Comparison of ENCODE assay signal across 9 mouse cellular contexts in genomic region chr15:95828647-95829254, GRCm38 (mm10). TPM values are rescaled to one million over a fixed set of nuclear protein-coding genes. Genes with fewer than 3 reads are reported as not detected.
A peak's percentile ranks its signal among the peaks of the same experiment; 100 is the strongest.
DNase-seq lines count a peak whose midpoint lies in the region; ATAC-seq and TF ChIP-seq lines count a peak whose summit lies in the region.
"Had no signal": no experiment of that assay in that cellular context is flagged by ENCODE, and none has a peak within 500 bp of the region (broad histone marks: within the 10 kb centered on the region; RNA-seq: fewer than 3 reads in every experiment).

No protein-coding gene starts in this region.

- 30% methylated on average over 10 of the region's 10 CpGs for WGBS in forebrain, postnatal 0 days
- 56% methylated on average over 10 of the region's 10 CpGs for WGBS in midbrain, postnatal 0 days

- H3K4me2 ChIP-seq in forebrain, postnatal 0 days (ENCODE audit: low read depth): 0 out of 2 replicates have a peak overlapping the region, but pooled peaks have one; percentile 0
- no peak overlapping the region for H3K4me2 ChIP-seq in midbrain, postnatal 0 days (ENCODE audit: low read depth, low read length, poor library complexity, severe bottlenecking)

- H3K9ac ChIP-seq in forebrain, postnatal 0 days: no peak overlapping the region
- no peak overlapping the region for H3K9ac ChIP-seq in midbrain, postnatal 0 days (replicated peaks; ENCODE audit: low read length, poor library complexity, severe bottlenecking)

- H3K4me1 ChIP-seq in forebrain, postnatal 0 days (ENCODE audit: insufficient read depth): peaks cover 15% of the 10 kb centered on the region; the same call in 1 of the 2 replicates
- H3K4me1 ChIP-seq in midbrain, postnatal 0 days (ENCODE audit: insufficient read depth, low read length): peaks cover 17% of the 10 kb centered on the region

- no peaks in the 10 kb centered on the region for H3K27me3 ChIP-seq in forebrain, postnatal 0 days (ENCODE audit: insufficient read depth, low read length)
- no peaks in the 10 kb centered on the region for H3K27me3 ChIP-seq in midbrain, postnatal 0 days (ENCODE audit: insufficient read depth, low read length)

- H3K27ac ChIP-seq in forebrain, postnatal 0 days (ENCODE audit: low read depth, low read length): no peak overlapping the region
- H3K27ac ChIP-seq in midbrain, postnatal 0 days (ENCODE audit: low read depth, low read length): peak overlapping the region; percentile 59

- DNase-seq in kidney, adult 18-20 months: peak; percentile 49
- no peak for DNase-seq in kidney, adult 9 months
- DNase-seq in forebrain, postnatal 0 days: peak; percentile 18
- peak; percentile 66 for DNase-seq in kidney, postnatal 14 days
- DNase-seq in midbrain, postnatal 0 days (ENCODE audit: low spot score): peak; percentile 40
- DNase-seq in frontal cortex, postnatal 25 days (ENCODE audit: low spot score in 2 of 2): no peak
- no peak for DNase-seq in cerebellum, adult 8-10 months
- no peak for DNase-seq in right cerebral cortex, adult 2 months (ENCODE audit: low spot score in 2 of 2)

- H3K9me3 ChIP-seq in forebrain, postnatal 0 days (ENCODE audit: low read length): no peaks in the 10 kb centered on the region
- H3K9me3 ChIP-seq in midbrain, postnatal 0 days (ENCODE audit: low read length): no peaks in the 10 kb centered on the region

- no peak for TF ChIP-seq CTCF in forebrain, postnatal 0 days (IDR thresholded peaks at IDR 0.05; ENCODE audit: low read depth)
- TF ChIP-seq CTCF in midbrain, postnatal 0 days (IDR thresholded peaks at IDR 0.05): no peak

- H3K36me3 ChIP-seq in forebrain, postnatal 0 days (ENCODE audit: insufficient read depth): no peaks in the 10 kb centered on the region; the same call in 1 of the 2 replicates
- no peaks in the 10 kb centered on the region for H3K36me3 ChIP-seq in midbrain, postnatal 0 days (ENCODE audit: insufficient read depth, low read length)
- H3K36me3 ChIP-seq: G1E had no signal

- ATAC-seq in forebrain, postnatal 0 days: peak; percentile 64; the same call in 1 of the 2 replicates
- no peak for ATAC-seq in midbrain, postnatal 0 days (ENCODE audit: low FRiP score)

- no peak overlapping the region for H3K4me3 ChIP-seq in forebrain, postnatal 0 days (ENCODE audit: low read depth, low read length)
- H3K4me3 ChIP-seq in midbrain, postnatal 0 days (ENCODE audit: low read depth, low read length): no peak overlapping the region

RNA-seq across cellular contexts. Expression of gene Ano6, which starts 38.1 kb away (rescaled TPM):
- 21.0 and 32.6 TPM in 2 replicates for total RNA-seq in forebrain, postnatal 0 days (2014; rRNA removed)
- polyA plus RNA-seq in forebrain, postnatal 0 days (2015; fragmentation: Nextera tagmentation; extraction: Ambion mirVana): 11.1 and 17.2 TPM in 2 replicates
- 35.0 and 36.3 TPM in 2 replicates for total RNA-seq in midbrain, postnatal 0 days (2014; rRNA removed)
- 19.0 and 19.9 TPM in 2 replicates for polyA plus RNA-seq in midbrain, postnatal 0 days (2015; fragmentation: Nextera tagmentation; extraction: Ambion mirVana)

Comparison
In these comparisons a context has a peak if more than half of its experiments do, and no peak if none do; other contexts are left out.
1. DNase-seq: peak in kidney, adult 18-20 months (single experiment), forebrain, postnatal 0 days (single experiment), kidney, postnatal 14 days (single experiment) and midbrain, postnatal 0 days (single experiment); none in kidney, adult 9 months (single experiment), frontal cortex, postnatal 25 days (0 of 2), cerebellum, adult 8-10 months (single experiment) and right cerebral cortex, adult 2 months (0 of 2).